Mouse (Mus musculus) heart, adult 18-20 months (tissue): ENCODE measurements around the gene Cntnap4. TPM values are rescaled to one million over a fixed set of nuclear protein-coding genes. Genes with fewer than 3 reads are reported as not detected.

Experiments used
- DNase-seq, 2 experiments: peaks; one replicate each; pipeline ENCODE4 v3.0.0; 2021 to 2022; ENCODE audit warnings: mixed read lengths in 1 of 2
- long read RNA-seq, 2 experiments: library from polyadenylated mRNA; stranded (forward); transcript quantifications; one replicate each; pipeline ENCODE4 v2.0.0; 2021
- total RNA-seq, 2 experiments: library from RNA; stranded (reverse); gene quantifications; 2 replicates each; pipeline ENCODE4 v1.2.3; 2021

Gene Cntnap4
- total RNA-seq: not detected
- long read RNA-seq, experiment 1: 0 reads
- long read RNA-seq, experiment 2: 0 reads

DNA sequence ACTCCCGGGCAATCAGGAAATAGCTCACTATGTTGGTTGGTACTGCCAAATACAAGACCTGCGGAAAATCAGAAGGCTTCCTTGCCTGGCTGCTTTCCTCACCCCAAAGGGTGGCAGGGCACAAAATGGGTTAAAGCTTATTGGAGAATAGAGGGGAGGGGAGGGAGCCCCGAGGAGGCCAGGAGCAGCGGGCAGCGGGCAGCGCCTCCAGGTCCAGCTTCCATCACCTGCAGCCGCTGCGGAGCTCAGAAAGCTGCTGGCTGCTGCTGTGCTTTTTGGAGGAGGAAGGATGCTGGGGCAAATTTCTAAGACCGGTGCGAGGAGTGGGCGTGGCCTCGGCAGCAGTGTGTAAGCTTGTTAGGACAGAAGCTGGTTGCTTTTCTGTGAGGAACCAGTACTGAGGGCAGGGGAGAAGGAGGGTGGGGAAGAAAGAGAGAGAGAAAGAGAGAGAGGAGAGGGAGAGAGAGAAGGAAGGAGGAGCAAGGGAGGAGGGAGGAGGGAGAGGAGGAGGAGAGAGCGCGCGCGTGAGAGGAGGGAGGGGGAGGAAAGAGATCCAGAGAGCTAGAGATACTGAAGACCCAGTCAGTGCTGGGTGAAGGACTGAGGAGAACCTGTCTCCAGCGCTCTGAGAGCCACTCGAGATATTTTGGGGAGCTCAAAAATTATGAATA, at the start of gene Cntnap4:
TSS of gene Cntnap4 (plus strand) at position 573 of the 671 bp plus-strand sequence.
- DNase-seq: no peak

DNA sequence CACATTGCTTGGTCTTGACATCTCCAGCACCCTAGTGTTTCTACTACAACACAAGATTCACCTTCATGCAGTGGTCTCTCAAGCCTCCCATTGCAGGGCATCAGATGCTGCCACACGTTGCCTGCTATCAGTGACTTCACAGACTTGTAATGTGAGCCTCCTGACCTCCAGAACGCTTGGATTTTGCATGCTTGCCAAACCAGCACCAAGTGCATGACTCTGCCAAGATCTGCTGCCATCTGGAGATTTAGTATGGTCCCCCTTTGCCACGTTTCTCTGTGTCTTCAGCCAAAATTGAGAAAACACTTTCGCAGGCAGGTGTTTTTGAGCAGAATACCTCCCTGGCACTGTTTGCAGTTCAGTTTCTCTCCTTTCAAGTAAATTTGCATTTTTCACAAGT, 12.5 kb upstream of the Cntnap4 start:
- DNase-seq: no peak

DNA sequence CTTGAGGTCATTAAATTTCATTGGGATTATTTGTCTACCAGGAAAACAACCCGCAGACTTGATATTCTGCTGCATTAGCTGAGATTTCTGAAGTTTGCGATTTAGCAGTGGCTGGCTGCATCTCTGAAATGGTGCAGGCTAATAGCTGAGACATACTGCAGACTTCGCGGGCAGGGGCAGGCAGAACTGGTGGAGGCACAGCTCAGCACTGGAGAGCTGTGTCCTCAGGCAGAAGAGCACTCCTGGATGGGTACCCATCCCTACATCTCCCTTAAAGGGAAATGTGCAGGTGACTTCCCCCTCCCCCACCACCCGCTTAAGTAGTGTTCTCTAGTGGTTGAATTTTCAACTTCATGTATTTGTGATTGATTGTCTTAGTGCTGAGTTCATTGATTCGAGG, 698 bp downstream of the Cntnap4 start:
- no peak for DNase-seq

DNA sequence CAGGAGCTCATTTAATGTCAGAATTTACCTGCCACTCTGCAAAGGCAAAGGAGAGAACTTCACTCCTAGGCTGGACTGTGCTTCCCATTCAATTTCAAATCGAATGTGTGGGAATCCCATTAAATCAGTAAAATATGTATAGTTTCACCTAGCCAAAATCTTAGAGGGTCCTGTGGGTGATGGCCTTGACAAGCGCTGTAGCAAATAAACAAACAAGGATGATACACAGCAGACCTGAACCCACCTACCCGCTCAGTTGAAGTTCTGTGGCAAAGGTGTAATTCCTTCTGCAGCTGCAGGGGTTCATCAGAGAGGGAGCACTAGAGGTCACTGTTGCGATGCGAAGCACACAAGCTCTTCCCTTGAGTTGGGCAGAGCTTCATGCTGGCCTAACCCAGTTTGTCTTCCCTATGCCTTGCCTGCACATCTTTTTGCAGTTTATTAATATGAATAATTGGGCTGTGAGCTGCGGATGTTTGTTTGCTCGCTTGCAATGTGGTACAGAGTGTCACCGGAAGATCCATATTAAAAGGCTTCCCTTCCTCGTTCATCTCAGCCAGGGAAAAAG, 1.6 kb downstream of the Cntnap4 start:
- DNase-seq: peak in 1 of 2 experiments; percentile 4

DNA sequence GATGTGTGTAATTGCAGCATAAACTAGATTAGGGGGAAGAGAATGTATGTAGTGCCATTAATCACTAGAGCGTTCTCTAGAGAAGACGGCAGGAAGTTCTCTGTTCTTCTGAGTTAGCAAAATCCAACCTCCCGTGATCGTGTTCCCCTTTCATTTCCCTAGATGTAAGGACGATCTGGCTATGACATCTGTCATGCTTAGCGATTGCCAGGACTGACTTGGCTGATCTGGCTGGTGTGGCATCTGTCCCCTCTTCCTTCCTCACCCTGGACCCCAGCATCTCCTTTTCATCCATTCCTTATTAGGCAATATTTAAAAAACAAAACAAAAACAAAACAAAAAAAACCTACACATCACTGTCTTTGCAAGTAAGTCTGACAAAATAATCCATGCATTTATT, 11.6 kb downstream of the Cntnap4 start:
- DNase-seq: no peak

DNA sequence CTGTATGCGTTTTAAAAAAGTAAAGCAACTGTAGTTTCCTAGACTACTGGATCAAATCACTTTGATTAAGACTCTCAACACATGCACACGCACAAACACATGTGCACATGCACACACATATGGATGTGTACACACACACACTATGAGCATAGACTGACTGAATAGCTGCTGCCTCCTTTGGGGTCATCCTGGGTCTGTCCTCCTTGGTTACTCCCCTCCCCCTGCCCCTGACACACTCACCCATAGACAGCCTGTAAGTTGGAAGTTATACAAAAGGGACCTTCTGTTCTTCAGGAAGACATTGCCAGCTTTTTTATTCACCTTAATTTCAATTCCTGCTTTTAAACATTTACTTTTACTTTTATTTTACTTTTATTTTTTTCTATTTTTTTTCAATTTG, 13.6 kb downstream of the Cntnap4 start:
- DNase-seq: no peak

DNA sequence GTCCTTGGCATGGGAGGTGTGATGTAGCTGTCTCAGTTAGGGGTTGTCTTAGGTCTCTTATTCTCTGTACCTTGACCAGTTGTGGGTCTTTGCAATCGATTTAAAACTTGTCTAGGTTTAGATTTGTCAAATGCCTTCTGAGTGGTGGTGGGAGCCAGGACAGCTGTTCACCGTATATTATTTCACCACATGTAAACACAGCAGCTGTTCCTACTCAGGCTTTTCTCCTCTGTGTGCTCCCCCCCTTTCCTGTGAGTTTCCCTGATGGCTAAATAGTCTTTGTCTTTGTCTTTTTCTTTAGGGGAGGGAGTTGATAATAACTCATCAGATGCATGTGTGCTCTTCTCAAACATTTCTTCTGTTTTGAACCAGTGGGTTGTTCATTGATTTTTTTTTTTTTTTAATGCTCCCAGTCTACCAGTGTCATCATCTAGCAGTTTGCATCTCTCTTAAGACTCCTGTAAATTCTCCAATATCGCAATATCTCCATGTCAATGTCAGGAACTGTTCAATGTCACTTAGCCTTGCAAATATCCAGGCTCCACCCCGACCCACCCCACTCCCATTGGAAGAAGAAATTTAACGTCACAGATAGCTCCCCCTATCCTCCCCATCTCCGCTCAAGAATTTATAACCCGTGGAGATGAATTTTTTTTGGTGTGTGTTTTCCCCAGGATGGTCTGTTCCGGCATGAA, 18.7 kb downstream of the Cntnap4 start:
- no peak for DNase-seq

DNA sequence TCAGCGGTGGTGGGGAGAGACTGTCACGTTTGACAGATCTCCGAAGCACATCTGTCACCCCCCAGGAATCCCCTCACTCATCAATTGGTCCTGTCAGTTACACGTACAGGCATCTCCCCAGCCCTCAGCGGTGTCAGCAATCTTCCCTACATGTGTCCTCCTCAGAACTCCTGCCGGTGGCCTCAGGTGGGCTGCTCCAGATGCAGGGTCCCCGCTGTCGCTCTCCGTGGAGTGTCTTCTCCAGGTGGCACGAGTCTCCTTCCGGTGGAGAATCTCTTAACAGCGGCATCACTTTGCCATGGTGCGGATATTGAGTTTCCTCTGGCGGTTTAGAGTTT, 19.2 kb downstream of the Cntnap4 start:
- no peak for DNase-seq

DNA sequence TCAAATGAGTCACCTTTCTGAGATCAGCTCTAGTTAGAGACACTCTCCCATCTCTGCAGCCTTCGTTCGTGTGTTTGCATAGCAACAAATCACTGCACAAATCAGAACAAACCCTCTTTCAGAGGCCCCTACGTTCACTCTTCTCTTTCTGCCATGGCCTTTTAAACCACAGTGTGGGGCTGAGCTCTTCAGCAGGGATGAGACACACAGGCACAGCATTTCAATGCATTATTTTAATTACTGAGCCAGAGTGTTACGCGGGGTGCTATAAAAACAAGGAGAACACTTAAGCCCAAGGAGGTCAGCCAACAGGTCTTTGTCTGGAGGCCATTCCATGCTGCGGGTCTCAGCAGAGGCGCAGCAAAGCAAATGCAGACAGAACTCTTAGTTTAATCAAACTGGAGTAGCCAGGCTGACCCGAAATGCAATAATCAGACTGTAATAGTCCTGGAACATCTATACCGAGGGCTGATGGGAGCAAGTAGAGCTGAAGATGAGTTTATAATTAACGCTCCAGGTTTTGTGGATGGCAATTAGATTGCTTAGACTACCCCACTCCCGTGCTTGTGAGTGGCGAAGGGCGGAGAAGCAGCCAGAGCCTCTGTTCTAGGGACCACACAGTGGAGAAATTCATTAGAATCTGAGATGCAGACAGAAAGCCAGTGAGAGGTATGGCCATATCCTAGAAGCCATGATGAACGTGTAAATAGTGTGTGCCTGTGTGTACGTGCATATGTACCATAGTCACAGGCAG, 26.4 kb downstream of the Cntnap4 start:
- no peak for DNase-seq

DNA sequence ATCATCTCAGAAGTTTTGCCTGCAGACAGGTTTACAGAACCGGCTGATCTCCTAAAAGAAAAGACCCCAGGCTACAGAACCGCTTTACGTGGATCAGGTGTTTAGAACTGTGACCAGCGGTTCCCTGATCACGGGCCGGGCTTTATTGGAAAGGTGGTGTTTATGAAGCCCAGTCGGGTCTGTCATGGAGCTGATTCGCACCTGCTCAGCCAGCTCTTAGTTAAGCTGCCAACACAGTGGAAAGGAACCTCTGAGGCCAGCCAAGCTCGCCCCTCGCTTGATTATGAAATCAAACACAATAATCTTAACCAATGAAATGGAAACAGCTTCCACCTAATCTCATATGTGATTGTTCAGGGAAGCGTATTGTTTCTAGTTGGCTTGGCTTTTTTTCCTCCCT, 30.1 kb downstream of the Cntnap4 start:
- DNase-seq: no peak

DNA sequence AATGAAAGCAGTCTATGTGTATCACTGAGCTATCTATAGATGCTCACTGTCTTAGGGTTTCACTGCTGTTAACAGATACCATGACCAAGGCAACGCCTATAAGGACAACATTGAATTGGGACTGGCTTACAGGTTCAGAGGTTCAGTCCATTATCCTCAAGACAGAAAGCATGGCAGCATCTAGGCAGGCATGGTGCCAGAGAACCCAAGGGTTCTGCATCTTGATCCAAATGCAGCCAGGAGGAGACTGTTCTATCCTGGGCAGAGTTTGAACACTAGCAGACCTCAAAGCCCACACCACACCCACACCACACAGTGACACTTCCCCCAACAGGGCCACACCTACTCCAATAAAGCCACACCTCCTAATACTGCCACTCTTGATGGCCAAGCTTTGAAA, 31.3 kb downstream of the Cntnap4 start:
- DNase-seq: no peak

DNA sequence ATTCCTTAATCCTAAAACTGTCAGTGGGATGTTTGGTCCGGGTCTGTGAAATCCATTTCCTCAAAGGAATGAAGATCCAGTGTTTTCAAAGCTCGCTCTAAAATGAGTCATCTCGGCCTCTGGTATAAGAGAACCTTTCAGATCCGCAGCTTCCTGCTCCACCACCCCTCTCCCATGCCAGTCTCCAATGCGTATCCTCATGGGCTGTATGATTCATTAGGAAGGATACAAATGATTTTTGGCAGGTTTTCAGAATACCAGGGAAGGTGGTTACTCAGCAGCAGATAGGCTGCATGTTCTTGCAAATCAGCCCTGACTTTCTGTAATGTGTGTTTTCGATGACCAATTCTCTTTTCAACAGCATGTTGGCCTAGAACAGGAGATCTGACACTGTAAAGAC, 40.3 kb downstream of the Cntnap4 start:
- no peak for DNase-seq

DNA sequence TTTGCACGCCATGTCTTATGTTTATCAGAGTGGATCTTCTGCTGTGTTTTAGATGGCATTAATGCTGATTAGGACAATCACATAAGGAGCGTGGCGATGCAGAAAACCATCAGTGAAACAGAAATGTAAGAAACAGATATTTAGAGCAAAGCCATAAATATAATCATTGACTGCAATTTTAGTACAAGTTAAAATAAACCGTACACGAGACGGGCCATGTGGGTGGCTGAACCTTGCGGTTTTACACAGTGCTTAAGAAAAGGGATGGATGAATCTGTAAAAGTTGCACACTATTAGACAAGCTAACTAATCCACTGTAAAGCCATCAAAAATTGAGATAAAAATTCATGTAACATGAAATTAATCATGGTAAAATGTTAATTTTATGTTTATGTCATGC, 58.9 kb downstream of the Cntnap4 start:
- no peak for DNase-seq

DNA sequence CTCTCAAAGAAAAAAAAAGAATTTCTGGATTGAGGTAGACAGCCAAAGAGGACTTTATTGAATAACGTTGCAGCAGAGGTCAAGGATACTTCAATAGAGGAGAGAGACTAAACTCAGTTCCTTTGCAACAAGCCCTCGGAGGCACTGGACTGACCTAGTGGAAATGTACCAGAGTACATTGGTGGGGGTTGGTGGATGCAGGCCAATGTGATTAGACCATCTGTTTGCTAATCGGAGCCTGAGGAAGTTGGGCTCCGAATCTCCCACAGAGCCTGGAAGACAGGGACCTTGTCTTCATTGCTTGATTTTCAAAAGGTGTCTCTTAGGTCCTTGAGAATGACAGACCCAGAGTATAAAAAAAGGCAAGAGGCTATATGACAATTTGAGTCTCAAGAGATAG, 82.8 kb downstream of the Cntnap4 start:
- no peak for DNase-seq

DNA sequence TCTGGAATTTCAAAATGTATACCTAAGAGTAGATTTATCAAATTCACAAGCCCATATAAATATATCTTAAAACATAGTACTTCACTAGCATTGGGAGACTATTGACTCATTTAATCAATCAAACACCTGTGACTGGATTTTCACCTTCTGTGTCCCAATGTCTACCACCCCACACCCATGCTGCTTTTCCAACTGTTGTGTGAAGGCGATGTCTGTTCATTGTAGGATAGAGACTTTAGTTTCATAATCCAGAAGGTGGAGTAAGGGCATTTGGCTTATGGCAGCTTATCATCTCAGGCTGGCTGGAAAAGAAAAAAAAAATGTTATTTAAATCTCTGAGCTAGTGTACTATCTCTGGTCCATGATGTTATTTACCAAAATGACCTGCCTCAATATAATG, 83.4 kb downstream of the Cntnap4 start:
- DNase-seq: no peak

DNA sequence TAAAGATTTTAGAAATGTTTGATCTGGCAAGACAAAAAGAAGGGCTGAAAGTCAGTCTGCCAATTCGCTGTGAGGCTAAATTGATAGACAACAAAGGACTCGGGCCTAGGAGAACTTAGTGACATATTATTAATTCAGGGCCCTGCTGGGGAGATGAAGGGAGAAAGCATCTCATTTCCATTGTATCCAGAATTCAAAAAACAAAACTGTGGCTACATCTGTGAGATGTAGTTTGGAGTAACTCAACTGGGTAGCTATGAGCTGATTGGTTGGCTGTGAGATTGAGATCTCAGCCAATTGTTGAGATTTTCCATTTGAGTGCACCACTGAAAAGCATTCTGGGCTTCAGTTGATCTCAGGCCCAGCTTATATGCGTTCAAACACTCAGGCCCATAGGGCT, 84.2 kb downstream of the Cntnap4 start:
- no peak for DNase-seq

DNA sequence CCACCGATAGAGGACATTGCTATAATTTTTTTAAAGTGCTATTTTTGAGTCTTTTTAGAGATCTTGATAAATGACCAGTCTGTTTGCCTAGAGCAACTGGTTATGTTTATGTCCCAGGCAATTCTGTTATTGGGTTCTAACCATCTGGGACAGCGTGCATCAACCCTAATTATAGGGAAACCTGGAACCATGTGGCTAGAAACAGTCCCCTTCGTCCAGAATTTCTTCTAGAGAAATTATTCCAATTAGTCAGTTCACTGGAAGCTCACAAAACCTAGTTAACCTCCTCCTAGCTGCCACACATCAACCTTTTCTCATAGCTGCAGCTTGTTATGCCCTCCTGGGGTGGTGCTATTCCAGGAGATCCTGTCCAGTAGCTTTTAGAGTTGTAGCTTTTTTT, 94.2 kb downstream of the Cntnap4 start:
- DNase-seq: no peak

DNA sequence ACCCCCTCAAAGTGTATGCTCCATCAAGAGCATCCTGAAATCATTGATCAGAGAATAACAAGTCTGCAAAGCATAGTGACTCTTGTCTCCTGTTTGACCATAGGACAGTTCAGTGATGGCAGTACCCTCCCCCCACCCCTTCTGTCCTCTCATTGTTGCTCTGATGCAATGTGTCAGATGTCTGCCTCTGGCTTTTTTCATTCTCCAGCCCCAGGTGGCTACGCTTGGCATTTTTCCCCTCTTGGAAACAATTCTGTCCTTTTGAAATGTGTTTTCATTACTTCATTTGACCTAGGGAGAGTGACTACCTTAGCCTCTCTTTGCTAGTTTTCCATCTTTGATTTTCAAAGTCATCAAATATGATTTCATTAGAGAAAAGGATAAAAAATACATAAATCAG, 104.8 kb downstream of the Cntnap4 start:
- no peak for DNase-seq

DNA sequence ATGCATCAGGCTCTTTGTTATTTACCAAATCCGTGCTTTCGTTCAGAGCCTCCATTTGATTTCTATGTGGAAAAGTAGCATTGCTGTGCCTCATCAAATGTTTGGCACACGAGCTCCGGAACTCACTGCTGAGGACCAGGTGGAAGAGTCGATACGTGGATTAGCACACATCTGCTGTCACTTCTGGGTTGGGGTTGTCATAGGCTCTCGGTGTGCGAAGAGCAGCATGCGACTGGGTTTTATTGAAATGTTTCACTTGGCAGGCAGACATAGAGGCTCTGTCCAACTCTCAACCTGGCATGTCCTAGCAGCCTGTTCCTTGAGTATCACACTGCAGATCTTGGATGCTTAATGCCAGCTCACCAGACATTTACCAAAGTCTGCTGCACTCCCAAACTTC, 111.9 kb downstream of the Cntnap4 start:
- DNase-seq: no peak

DNA sequence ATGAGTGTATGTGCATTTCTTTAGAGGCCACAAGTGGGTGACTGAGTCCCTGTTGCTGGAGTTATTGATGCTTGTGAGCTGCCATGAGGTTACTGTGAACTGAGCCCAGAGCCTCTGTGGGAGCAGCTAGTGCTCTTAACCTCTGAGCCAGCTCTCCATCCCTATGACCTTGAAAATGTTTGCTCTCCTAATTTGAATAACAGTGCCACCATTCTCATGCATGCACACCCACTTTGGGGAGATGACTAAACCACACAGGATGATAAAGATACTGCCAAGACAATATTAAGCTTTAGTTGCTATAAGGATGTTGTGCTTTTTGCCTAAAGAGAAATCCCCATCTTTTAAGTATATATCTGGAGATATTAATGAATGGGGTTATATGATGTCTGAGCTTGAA, 125.9 kb downstream of the Cntnap4 start:
- DNase-seq: no peak

DNA sequence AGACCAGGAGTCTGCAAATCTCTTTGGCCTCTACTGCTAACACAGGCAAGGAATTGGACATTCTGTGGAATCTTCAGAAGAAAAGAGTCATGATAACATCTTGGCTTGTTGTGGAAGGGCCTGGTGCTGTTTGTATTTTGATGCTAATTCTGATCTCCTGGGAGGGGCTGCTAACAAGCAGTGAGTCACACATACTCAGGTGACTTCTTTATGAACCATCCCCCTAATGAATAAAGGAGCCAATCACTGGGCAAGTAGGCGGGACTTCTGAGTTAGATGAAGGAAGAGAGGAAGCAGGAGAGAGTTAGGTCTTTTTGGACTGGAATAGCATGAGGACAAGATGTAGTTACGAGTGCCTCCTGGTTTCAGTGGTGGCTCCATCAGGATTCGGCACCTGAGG, 128.3 kb downstream of the Cntnap4 start:
- no peak for DNase-seq

DNA sequence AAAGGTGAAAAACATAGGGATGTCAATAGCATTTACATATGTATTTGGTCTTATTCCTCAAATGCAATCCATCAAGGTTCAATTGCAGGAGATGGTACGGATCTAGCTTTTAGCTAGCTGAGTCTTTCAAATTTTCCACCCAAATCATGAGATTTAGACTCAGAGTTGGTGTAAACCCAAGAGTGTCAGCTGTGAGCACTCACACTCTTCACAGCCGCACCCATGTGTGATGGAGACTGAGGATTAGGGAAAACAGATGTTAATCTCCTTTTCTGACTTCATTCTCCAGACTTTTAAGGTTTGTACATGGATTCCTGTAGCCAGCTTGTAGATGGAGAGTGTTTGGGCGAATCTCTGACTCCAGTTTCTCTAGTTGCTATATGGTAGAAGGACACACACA, 147.1 kb downstream of the Cntnap4 start:
- DNase-seq: no peak

DNA sequence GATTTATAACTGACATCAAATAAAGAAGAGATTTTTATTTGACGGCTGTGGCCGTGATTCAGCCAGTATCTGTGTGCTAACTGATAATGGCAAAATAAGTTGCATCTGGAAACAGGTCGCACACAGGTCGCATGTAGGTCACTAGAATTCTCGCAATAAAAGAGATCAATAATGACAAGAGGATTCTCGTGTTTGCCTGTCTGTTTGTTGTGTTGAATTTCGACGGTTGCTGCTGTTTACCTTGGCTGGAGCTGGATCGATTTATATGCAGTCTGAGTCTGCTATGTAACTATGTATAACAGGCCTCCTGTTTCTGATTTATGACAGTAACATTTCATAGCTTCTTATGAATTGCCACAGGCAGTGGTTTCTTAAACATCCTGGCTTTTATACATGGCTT, 155.1 kb downstream of the Cntnap4 start:
- DNase-seq: no peak
